Mouse (Mus musculus): ENCODE data around the gene Tmigd3. TPM values are rescaled to one million over a fixed set of nuclear protein-coding genes. Genes with fewer than 3 reads are reported as not detected.

The Tmigd3 gene
- polyA plus RNA-seq, 1 experiment from 2014 or later: 0.35 TPM

- H3K27me3 ChIP-seq: no peaks in the 10 kb centered on the region
- H3K4me2 ChIP-seq: no peak overlapping the region
- H3K4me3 ChIP-seq: no peak overlapping the region
- ATAC-seq (ENCODE audit: insufficient number of reproducible peaks, low FRiP score, low TSS enrichment, low read depth): no peak
- H3K27ac ChIP-seq: no peak overlapping the region
- H3K9me3 ChIP-seq: no peaks in the 10 kb centered on the region
- WGBS: 67% methylated on average over 2 of the region's 2 CpGs
- no peak overlapping the region for H3K9ac ChIP-seq
- no peaks in the 10 kb centered on the region for H3K4me1 ChIP-seq
- no peaks in the 10 kb centered on the region for H3K36me3 ChIP-seq
Observed at GRCm38 (mm10) chr3:105877919-105878318, 7.2 kb downstream of the Tmigd3 start.

DNA sequence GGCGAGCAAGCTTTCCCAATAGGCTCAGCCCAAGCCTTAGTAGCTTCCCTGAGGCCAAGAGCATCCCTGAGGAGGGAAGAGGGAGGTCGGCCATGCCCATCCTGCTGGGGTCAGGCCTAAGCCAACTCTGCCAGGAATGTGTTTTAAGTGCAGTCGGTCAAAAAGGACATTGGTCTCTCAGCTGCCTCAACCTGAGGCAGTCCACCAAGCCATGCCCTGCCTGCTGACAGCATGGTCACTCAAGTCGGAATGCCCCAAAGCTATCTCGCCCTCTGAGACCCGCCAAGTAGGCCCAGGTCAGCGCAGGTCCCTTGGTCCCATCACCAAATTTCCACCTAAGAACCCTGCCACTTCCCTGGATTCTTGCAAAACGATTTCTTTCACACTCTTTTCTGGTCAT lies 8.0 kb downstream of the Tmigd3 start:
- Histone ChIP-seq H3K27ac (no peak overlapping the region), H3K9me3 (no peaks in the 10 kb centered on the region), H3K9ac (no peak overlapping the region), H3K4me1 (no peaks in the 10 kb centered on the region), H3K4me3 (no peak overlapping the region), H3K36me3 (no peaks in the 10 kb centered on the region), H3K4me2 (no peak overlapping the region), H3K27me3 (no peaks in the 10 kb centered on the region)
- WGBS: 86% methylated on average over 8 of the region's 8 CpGs
- ATAC-seq (ENCODE audit: insufficient number of reproducible peaks, low FRiP score, low TSS enrichment, low read depth): no peak

DNA sequence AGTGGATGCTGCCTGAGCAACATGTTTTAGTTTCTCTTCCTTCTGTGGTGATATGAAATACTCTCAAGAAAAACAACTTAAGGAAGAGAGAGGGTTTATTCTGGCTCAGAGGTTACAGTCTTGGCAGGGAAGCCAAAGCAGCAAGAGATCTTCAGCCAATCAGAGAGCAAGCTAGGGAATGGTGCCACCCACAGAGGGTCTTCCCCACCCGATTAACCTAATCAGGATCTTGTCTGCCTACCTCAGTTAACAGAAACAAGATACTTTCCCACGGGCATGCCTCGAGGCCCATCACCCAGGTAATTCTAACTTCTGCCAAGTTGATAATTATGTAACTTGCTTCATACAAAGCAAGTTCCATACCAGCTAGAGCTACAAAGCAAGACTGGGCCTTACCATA lies 9.7 kb downstream of the Tmigd3 start:
- no peaks in the 10 kb centered on the region for H3K4me1 ChIP-seq
- no peaks in the 10 kb centered on the region for H3K36me3 ChIP-seq
- H3K4me2 ChIP-seq: no peak overlapping the region
- H3K9me3 ChIP-seq: no peaks in the 10 kb centered on the region
- no peak overlapping the region for H3K9ac ChIP-seq
- H3K27ac ChIP-seq: no peak overlapping the region
- H3K4me3 ChIP-seq: no peak overlapping the region
- no peak for ATAC-seq (ENCODE audit: insufficient number of reproducible peaks, low FRiP score, low TSS enrichment, low read depth)
- 54% methylated on average over 3 of the region's 3 CpGs for WGBS
- H3K27me3 ChIP-seq: no peaks in the 10 kb centered on the region

GRCm38 (mm10) chr3:105882105-105882504 lies 11.4 kb downstream of the Tmigd3 start:
- ATAC-seq (ENCODE audit: insufficient number of reproducible peaks, low FRiP score, low TSS enrichment, low read depth): no peak
- no peak overlapping the region for H3K9ac ChIP-seq
- no peaks in the 10 kb centered on the region for H3K27me3 ChIP-seq
- no peaks in the 10 kb centered on the region for H3K4me1 ChIP-seq
- H3K4me2 ChIP-seq: no peak overlapping the region
- H3K4me3 ChIP-seq: no peak overlapping the region
- H3K27ac ChIP-seq: no peak overlapping the region
- WGBS: 85% methylated on average over 7 of the region's 7 CpGs
- H3K36me3 ChIP-seq: no peaks in the 10 kb centered on the region
- no peaks in the 10 kb centered on the region for H3K9me3 ChIP-seq

- no peak overlapping the region for H3K4me3 ChIP-seq
- WGBS: 91% methylated on average over 2 of the region's 2 CpGs
- H3K36me3 ChIP-seq: no peaks in the 10 kb centered on the region
- no peak overlapping the region for H3K9ac ChIP-seq
- H3K4me1 ChIP-seq: no peaks in the 10 kb centered on the region
- H3K27ac ChIP-seq: no peak overlapping the region
- no peaks in the 10 kb centered on the region for H3K27me3 ChIP-seq
- no peak for ATAC-seq (ENCODE audit: insufficient number of reproducible peaks, low FRiP score, low TSS enrichment, low read depth)
- H3K9me3 ChIP-seq: no peaks in the 10 kb centered on the region
- H3K4me2 ChIP-seq: no peak overlapping the region
Observed at GRCm38 (mm10) chr3:105883111-105883510, 12.4 kb downstream of the Tmigd3 start.

DNA sequence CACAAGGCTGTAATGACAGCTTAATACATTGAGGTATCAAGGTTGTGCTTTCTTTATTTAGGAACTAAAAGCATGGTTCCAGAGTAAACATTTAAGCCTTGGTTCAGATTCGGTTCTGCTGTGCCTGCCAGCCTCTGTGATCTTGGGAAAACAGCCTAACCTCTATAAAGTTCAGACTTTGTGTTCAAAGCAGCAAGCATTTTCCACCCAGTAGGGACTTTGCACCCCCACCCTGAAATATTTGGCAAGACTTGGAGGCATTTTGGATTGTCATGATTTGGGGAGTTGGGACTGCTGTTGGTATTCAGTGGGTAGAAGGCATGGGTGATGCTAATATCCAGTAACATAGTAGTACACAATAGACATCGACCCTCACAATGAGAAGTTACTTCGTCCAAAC lies 18.3 kb downstream of the Tmigd3 start:
- no peak overlapping the region for H3K27ac ChIP-seq
- H3K4me1 ChIP-seq: peaks cover 16% of the 10 kb centered on the region
- H3K4me2 ChIP-seq: no peak overlapping the region
- no peak overlapping the region for H3K9ac ChIP-seq
- H3K27me3 ChIP-seq: no peaks in the 10 kb centered on the region
- no peak overlapping the region for H3K4me3 ChIP-seq
- no peak for ATAC-seq (ENCODE audit: insufficient number of reproducible peaks, low FRiP score, low TSS enrichment, low read depth)
- no peaks in the 10 kb centered on the region for H3K36me3 ChIP-seq
- H3K9me3 ChIP-seq: no peaks in the 10 kb centered on the region
- 76% methylated on average over 3 of the region's 3 CpGs for WGBS

DNA sequence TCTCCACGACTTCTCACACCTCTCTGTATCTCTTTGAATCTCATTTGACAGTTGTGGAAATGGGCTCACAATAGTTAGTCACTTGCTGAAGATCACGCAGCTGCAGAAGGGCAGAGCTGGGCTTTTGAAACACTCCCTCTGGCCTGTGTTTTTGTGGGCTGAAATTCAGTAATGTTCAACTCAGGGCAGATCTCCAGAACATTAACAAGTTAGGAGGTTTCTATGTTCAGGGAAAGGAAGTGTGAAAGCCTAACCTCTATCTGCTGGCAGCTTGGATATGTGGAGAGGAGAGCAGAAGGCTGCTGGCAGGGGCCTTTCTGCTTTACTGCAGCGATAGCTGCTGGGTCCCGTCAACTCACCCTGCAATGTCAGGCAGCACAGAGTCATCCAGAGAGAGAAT lies 19.5 kb downstream of the Tmigd3 start:
- no peaks in the 10 kb centered on the region for H3K27me3 ChIP-seq
- no peaks in the 10 kb centered on the region for H3K36me3 ChIP-seq
- H3K4me2 ChIP-seq: no peak overlapping the region
- no peak overlapping the region for H3K27ac ChIP-seq
- no peak for ATAC-seq (ENCODE audit: insufficient number of reproducible peaks, low FRiP score, low TSS enrichment, low read depth)
- no peak overlapping the region for H3K9ac ChIP-seq
- H3K9me3 ChIP-seq: no peaks in the 10 kb centered on the region
- H3K4me3 ChIP-seq: no peak overlapping the region
- WGBS: 50% methylated on average over 4 of the region's 4 CpGs
- H3K4me1 ChIP-seq: peaks cover 29% of the 10 kb centered on the region

- no peak overlapping the region for H3K4me3 ChIP-seq
- H3K36me3 ChIP-seq: no peaks in the 10 kb centered on the region
- 62% methylated on average over 3 of the region's 3 CpGs for WGBS
- no peak overlapping the region for H3K9ac ChIP-seq
- no peak overlapping the region for H3K27ac ChIP-seq
- H3K27me3 ChIP-seq: no peaks in the 10 kb centered on the region
- H3K4me2 ChIP-seq: no peak overlapping the region
- ATAC-seq (ENCODE audit: insufficient number of reproducible peaks, low FRiP score, low TSS enrichment, low read depth): no peak
- H3K4me1 ChIP-seq: peaks cover 33% of the 10 kb centered on the region
- H3K9me3 ChIP-seq: no peaks in the 10 kb centered on the region
Observed at GRCm38 (mm10) chr3:105891141-105891540, 20.4 kb downstream of the Tmigd3 start.

GRCm38 (mm10) chr3:105891760-105892571 lies 21.3 kb downstream of the Tmigd3 start:
- Histone ChIP-seq H3K27me3 (no peaks in the 10 kb centered on the region), H3K27ac (peak overlapping the region; percentile 59), H3K4me2 (no peak overlapping the region), H3K9me3 (no peaks in the 10 kb centered on the region), H3K36me3 (no peaks in the 10 kb centered on the region), H3K9ac (no peak overlapping the region), H3K4me3 (no peak overlapping the region), H3K4me1 (peaks cover 33% of the 10 kb centered on the region)
- no peak for ATAC-seq (ENCODE audit: insufficient number of reproducible peaks, low FRiP score, low TSS enrichment, low read depth)
- 75% methylated on average over 10 of the region's 10 CpGs for WGBS

GRCm38 (mm10) chr3:105892572-105893495 lies 22.1 kb downstream of the Tmigd3 start:
- ATAC-seq (ENCODE audit: insufficient number of reproducible peaks, low FRiP score, low TSS enrichment, low read depth): no peak
- peak overlapping the region; percentile 59 for H3K27ac ChIP-seq

GRCm38 (mm10) chr3:105893941-105894391 lies 23.3 kb downstream of the Tmigd3 start:
- H3K27ac ChIP-seq: peak overlapping the region; percentile 54

More at GRCm38 (mm10) chr3:105892572-105893495, 22.1 kb downstream of the Tmigd3 start:
- 64% methylated on average over 19 of the region's 19 CpGs for WGBS
- Histone ChIP-seq H3K9me3 (no peaks in the 10 kb centered on the region), H3K4me1 (peaks cover 33% of the 10 kb centered on the region), H3K27me3 (no peaks in the 10 kb centered on the region), H3K4me2 (no peak overlapping the region), H3K36me3 (no peaks in the 10 kb centered on the region), H3K9ac (no peak overlapping the region), H3K4me3 (no peak overlapping the region)

More at GRCm38 (mm10) chr3:105893941-105894391, 23.3 kb downstream of the Tmigd3 start:
- H3K9me3 ChIP-seq: no peaks in the 10 kb centered on the region
- H3K4me1 ChIP-seq: peaks cover 35% of the 10 kb centered on the region
- WGBS: 21% methylated on average over 6 of the region's 6 CpGs
- ATAC-seq (ENCODE audit: insufficient number of reproducible peaks, low FRiP score, low TSS enrichment, low read depth): 0 out of 2 replicates have a peak, but pooled peaks have one; percentile 22
- no peak overlapping the region for H3K4me2 ChIP-seq
- H3K36me3 ChIP-seq: no peaks in the 10 kb centered on the region
- H3K4me3 ChIP-seq: no peak overlapping the region
- H3K27me3 ChIP-seq: no peaks in the 10 kb centered on the region
- H3K9ac ChIP-seq: no peak overlapping the region

Measured in limb, embryonic 15.5 days (tissue).